Mouse (Mus musculus): Measurements from ENCODE around the gene Alg3. TPM values are rescaled to one million over a fixed set of nuclear protein-coding genes. Genes with fewer than 3 reads are reported as not detected.

Gene Alg3
- polyA plus RNA-seq, 1 experiment from 2014 or later, result 48.9 TPM

GRCm38 (mm10) chr16:20589939-20590679 is 21.4 kb downstream of the Alg3 start:
- DNase-seq, result peak; percentile 65
- ATAC-seq (ENCODE audit: insufficient read depth), result peak; percentile 78
- peak overlapping the region; percentile 48 for H3K4me3 ChIP-seq (ENCODE audit: low read depth, low read length)
- peaks cover 63% of the 10 kb centered on the region for H3K27me3 ChIP-seq (ENCODE audit: insufficient read depth, low read length)
- no peaks in the 10 kb centered on the region for H3K9me3 ChIP-seq (ENCODE audit: low read depth, low read length)
- peak overlapping the region; percentile 78 for H3K4me2 ChIP-seq
- no peak overlapping the region for H3K9ac ChIP-seq
- H3K36me3 ChIP-seq (ENCODE audit: insufficient read depth), result no peaks in the 10 kb centered on the region
- TF ChIP-seq CTCF (IDR thresholded peaks at IDR 0.05; ENCODE audit: low read depth), result no peak
- H3K4me1 ChIP-seq (ENCODE audit: insufficient read depth), result no peaks in the 10 kb centered on the region; the same call in 1 of the 2 replicates
- WGBS, result 1% methylated on average over 39 of the region's 39 CpGs
- no peak overlapping the region for H3K27ac ChIP-seq (ENCODE audit: low read depth)

GRCm38 (mm10) chr16:20589366-20589938 is 22.1 kb downstream of the Alg3 start, which contains the start of gene Vwa5b2:
Gene Vwa5b2, plus strand, starts transcription at chr16:20589471.
- DNase-seq (peak; percentile 9), ATAC-seq (ENCODE audit: insufficient read depth) (peak; percentile 65; the same call in 1 of the 2 replicates)
- no peak for TF ChIP-seq CTCF (IDR thresholded peaks at IDR 0.05; ENCODE audit: low read depth)
- Histone ChIP-seq H3K9ac (no peak within 1 kb of the TSS), H3K9me3 (ENCODE audit: low read depth, low read length) (no peaks in the 10 kb centered on the region), H3K4me3 (ENCODE audit: low read depth, low read length) (peak within 1 kb of the TSS; percentile 48), H3K36me3 (ENCODE audit: insufficient read depth) (no peaks in the 10 kb centered on the region), H3K27me3 (ENCODE audit: insufficient read depth, low read length) (peaks cover 63% of the 10 kb centered on the region), H3K4me1 (ENCODE audit: insufficient read depth) (no peaks in the 10 kb centered on the region; the same call in 1 of the 2 replicates), H3K4me2 (peak within 1 kb of the TSS; percentile 78), H3K27ac (ENCODE audit: low read depth) (no peak within 1 kb of the TSS)
- under 1% methylated on average over 24 of the region's 24 CpGs for WGBS

GRCm38 (mm10) chr16:20565075-20565474 is 46.5 kb downstream of the Alg3 start:
- 67% methylated on average over 1 of the region's 1 CpGs for WGBS
- ATAC-seq (ENCODE audit: insufficient read depth) (no peak), DNase-seq (no peak)
- no peak for TF ChIP-seq CTCF (IDR thresholded peaks at IDR 0.05; ENCODE audit: low read depth)
- no peaks in the 10 kb centered on the region for H3K4me1 ChIP-seq (ENCODE audit: insufficient read depth)
- no peak overlapping the region for H3K27ac ChIP-seq (ENCODE audit: low read depth)
- H3K4me3 ChIP-seq (ENCODE audit: low read depth, low read length), result no peak overlapping the region
- H3K9me3 ChIP-seq (ENCODE audit: low read depth, low read length), result no peaks in the 10 kb centered on the region
- H3K9ac ChIP-seq, result no peak overlapping the region
- no peaks in the 10 kb centered on the region for H3K27me3 ChIP-seq (ENCODE audit: insufficient read depth, low read length)
- H3K4me2 ChIP-seq, result no peak overlapping the region
- peaks cover 32% of the 10 kb centered on the region for H3K36me3 ChIP-seq (ENCODE audit: insufficient read depth)

- H3K4me1 ChIP-seq (ENCODE audit: insufficient read depth), result no peaks in the 10 kb centered on the region
- no peak overlapping the region for H3K4me2 ChIP-seq
- DNase-seq (no peak), ATAC-seq (ENCODE audit: insufficient read depth) (no peak)
- no peak overlapping the region for H3K9ac ChIP-seq
- H3K27ac ChIP-seq (ENCODE audit: low read depth), result no peak overlapping the region
- H3K4me3 ChIP-seq (ENCODE audit: low read depth, low read length), result no peak overlapping the region
- peaks cover 87% of the 10 kb centered on the region for H3K36me3 ChIP-seq (ENCODE audit: insufficient read depth)
- TF ChIP-seq CTCF (IDR thresholded peaks at IDR 0.05; ENCODE audit: low read depth), result no peak
- WGBS, result 66% methylated on average over 7 of the region's 7 CpGs
- H3K9me3 ChIP-seq (ENCODE audit: low read depth, low read length), result no peaks in the 10 kb centered on the region
- no peaks in the 10 kb centered on the region for H3K27me3 ChIP-seq (ENCODE audit: insufficient read depth, low read length)
These were observed 54.2 kb downstream of the Alg3 start for GRCm38 (mm10) chr16:20557381-20557780.

MicroRNAs encoded within 50 kb of the gene (microRNA counts, 519-probe panel; counts per million panel counts)
- 2,430 counts per million, percentile 42 among the panel's probes with 10 or more counts for microRNA mmu-miR-1224

Small RNA genes lying within 50 kb of the gene (microRNA-seq; reads per million reads assigned to microRNA genes)
- gene Mir1224 (ENCODE audit: borderline number of aligned reads), result 0.71 reads per million

Other genes starting within 250 kb of the Alg3 start
- gene Abcc5, start 185.3 kb downstream of the Alg3 start, polyA plus RNA-seq (2014; fragmentation: Nextera tagmentation; extraction: Ambion mirVana), result 60.2 and 63.0 TPM in 2 replicates
- 111 and 112 TPM in 2 replicates for gene Eif2b5, start 112.9 kb downstream of the Alg3 start, polyA plus RNA-seq (2014; fragmentation: Nextera tagmentation; extraction: Ambion mirVana)
- 24.6 and 25.2 TPM in 2 replicates for gene Dvl3, start 94.8 kb downstream of the Alg3 start, polyA plus RNA-seq (2014; fragmentation: Nextera tagmentation; extraction: Ambion mirVana)
- gene Ap2m1, start 76.3 kb downstream of the Alg3 start, polyA plus RNA-seq (2014; fragmentation: Nextera tagmentation; extraction: Ambion mirVana), result 641 and 646 TPM in 2 replicates
- gene Abcf3, start 63.2 kb downstream of the Alg3 start, polyA plus RNA-seq (2014; fragmentation: Nextera tagmentation; extraction: Ambion mirVana), result 51.1 and 53.9 TPM in 2 replicates
- gene Vwa5b2, start 22.3 kb downstream of the Alg3 start, polyA plus RNA-seq (2014; fragmentation: Nextera tagmentation; extraction: Ambion mirVana), result 0.53 and 0.89 TPM in 2 replicates
- 31.5 and 34.6 TPM in 2 replicates for gene Eef1akmt4, start 142 bp downstream of the Alg3 start, polyA plus RNA-seq (2014; fragmentation: Nextera tagmentation; extraction: Ambion mirVana)
- gene Gm49333, start 125 bp downstream of the Alg3 start, polyA plus RNA-seq (2014; fragmentation: Nextera tagmentation; extraction: Ambion mirVana), result not detected in 2 replicates
- gene Camk2n2, start 9.6 kb upstream of the Alg3 start, polyA plus RNA-seq (2014; fragmentation: Nextera tagmentation; extraction: Ambion mirVana), result 0.72 and 1.3 TPM in 2 replicates
- 2.8 and 2.9 TPM in 2 replicates for gene Ece2, start 18.1 kb upstream of the Alg3 start, polyA plus RNA-seq (2014; fragmentation: Nextera tagmentation; extraction: Ambion mirVana)
- gene Psmd2, start 39.9 kb upstream of the Alg3 start, polyA plus RNA-seq (2014; fragmentation: Nextera tagmentation; extraction: Ambion mirVana), result 345 and 352 TPM in 2 replicates
- 176 and 191 TPM in 2 replicates for gene Eif4g1, start 56.6 kb upstream of the Alg3 start, polyA plus RNA-seq (2014; fragmentation: Nextera tagmentation; extraction: Ambion mirVana)
- 3.4 TPM in 2 replicates for gene Fam131a, start 81.5 kb upstream of the Alg3 start, polyA plus RNA-seq (2014; fragmentation: Nextera tagmentation; extraction: Ambion mirVana)
- gene Polr2h, start 105.9 kb upstream of the Alg3 start, polyA plus RNA-seq (2014; fragmentation: Nextera tagmentation; extraction: Ambion mirVana), result 101 and 114 TPM in 2 replicates
- 7.5 and 10.1 TPM in 2 replicates for gene Clcn2, start 106.0 kb upstream of the Alg3 start, polyA plus RNA-seq (2014; fragmentation: Nextera tagmentation; extraction: Ambion mirVana)
- gene Chrd, start 121.4 kb upstream of the Alg3 start, polyA plus RNA-seq (2014; fragmentation: Nextera tagmentation; extraction: Ambion mirVana), result 3.4 and 4.8 TPM in 2 replicates
- 0.76 and 1.1 TPM in 2 replicates for gene Thpo, start 122.8 kb upstream of the Alg3 start, polyA plus RNA-seq (2014; fragmentation: Nextera tagmentation; extraction: Ambion mirVana)

Data from lung, embryonic 14.5 days (tissue).